Mouse (Mus musculus) spleen, postnatal 10 days (tissue): ENCODE results near the gene Zfp51.
A peak's percentile ranks its signal among the peaks of the same experiment; 100 is the strongest.
"Not testable (repeated sequence)": the region's sequence is repeated elsewhere in the genome, so short reads cannot be mapped to it uniquely, and the experiment has no call there.

ENCODE experiments used
- DNase-seq, 2 experiments: peaks; one replicate each; pipeline ENCODE4 v3.0.0; 2021 to 2022; ENCODE audit warnings: low spot score in 2 of 2

Zfp51 gene

DNA sequence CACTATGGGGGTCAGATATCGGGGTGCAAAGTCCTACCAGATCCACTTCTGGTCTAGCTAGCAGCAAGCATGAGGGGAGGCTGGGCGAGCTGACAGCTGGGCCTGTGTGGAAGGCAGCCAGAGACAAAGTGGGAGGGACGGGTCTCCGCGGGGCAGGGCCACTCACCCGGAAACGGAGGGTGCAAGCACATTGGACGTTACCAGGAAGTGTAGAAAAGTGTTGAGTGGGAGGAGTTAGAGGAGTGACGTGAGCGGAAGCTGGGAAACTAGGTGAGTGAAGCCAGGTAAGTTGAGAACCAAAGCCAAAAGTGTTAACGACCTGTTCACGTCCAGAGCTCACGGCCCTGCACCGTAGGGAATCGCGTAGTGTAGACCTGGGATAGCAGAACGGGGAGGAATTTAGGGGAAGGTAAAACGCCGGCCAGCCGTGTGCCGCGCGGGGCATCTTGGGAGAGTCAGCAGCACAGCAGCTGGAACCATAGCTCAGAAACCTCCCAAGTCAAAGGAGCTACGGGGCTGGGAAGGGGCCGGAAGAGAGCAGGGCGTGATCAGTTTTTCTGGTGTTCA is at the start of gene Zfp51:
Gene Zfp51 (plus strand): TSS at position 237 of the 567 bp plus-strand sequence.
- DNase-seq: peak; percentile 76 to 92

DNA sequence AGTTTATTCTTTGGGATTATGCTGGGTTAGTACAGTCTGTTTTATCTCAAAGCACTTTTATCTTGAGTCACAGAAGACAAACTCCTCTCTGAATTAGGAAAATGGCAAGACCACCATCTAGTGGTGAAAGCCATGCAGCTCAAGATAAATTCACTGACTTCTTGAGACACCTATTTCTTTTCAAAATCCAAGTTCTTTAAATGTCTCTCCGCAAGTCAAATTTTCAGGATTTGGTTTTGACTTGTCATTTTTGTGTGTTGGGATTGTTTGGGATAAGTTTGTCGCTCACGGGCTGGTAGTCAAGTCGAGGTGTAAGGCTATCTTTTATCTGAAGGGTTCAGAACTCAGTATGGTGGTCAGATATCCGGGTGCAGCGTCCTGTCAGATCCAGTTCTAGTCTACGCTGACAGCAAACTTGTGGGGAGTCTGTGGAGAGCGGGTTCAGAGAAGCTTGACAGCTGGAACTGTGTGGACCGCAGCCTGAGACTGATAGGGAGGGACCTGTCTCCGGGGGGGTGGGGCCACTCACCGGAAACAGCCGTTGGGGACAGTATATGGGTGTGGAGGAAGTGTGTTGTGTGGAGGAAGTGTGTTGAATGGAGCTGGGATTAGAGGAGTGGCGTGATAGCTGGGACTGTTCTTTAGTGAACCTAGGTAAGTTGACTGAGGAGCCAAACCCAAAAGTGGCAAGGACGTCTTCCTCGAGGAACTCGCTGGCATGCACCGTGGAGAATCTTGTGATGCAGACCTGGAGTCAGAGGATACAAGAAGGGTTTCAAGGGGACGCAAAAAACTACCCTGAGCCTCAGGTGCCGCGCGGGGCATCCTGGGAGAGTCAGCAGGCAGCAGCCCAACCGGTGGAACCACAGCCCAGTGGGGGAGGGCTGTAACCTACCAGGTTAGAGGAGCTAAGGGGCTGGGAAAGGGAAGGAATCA is 27.2 kb upstream of the Zfp51 start, which contains the start of gene Zfp54:
Gene Zfp54 (plus strand): TSS at position 564 of the 936 bp plus-strand sequence.
- peak; percentile 54 to 83 for DNase-seq

DNA sequence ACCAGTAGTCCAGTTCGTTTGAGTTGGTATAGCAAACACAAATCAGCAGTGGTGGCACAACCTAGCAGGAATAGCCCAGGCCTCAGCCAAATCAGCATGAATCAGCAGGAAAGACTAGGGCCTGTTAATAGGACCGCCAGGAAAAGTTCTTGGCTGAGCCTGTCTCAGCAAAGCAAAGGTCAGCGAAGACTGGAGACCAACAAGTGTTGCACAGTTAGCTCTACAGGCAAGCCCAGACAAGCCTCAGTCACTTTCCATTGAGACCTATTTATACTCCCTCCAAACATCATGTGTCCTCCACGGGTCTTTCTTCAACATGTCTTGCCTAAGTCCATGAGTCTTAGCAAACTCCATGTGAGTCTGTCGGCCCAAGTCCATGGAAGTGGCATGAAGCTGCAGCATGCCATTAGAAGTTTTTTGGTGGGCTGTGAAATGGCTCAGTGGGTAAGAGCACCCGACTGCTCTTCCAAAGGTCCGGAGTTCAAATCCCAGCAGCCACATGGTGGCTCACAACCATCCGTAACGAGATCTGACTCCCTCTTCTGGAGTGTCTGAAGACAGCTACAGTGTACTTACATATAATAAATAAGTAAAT is 11.3 kb upstream of the Zfp51 start:
- not testable (repeated sequence) for DNase-seq

DNA sequence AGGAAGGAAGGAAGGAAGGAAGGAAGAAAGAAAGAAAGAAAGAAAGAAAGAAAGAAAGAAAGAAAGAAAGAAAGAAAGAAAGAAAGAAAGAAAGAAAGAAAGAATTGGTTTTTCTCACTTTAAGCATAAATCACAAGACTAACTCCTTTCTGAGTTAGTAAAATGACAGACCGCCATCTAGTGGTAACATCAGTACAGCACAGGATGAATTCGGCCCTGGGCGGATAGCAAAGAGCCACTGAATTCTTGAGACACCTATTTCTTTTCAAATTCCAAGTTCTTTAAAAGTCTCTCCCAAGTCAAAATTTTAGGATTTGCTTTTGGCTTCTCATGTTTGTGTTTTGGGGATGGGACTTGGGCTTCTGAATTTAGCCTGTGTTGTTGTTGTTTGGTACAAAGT is 505 bp upstream of the Zfp51 start:
- DNase-seq: peak; percentile 51 to 77

DNA sequence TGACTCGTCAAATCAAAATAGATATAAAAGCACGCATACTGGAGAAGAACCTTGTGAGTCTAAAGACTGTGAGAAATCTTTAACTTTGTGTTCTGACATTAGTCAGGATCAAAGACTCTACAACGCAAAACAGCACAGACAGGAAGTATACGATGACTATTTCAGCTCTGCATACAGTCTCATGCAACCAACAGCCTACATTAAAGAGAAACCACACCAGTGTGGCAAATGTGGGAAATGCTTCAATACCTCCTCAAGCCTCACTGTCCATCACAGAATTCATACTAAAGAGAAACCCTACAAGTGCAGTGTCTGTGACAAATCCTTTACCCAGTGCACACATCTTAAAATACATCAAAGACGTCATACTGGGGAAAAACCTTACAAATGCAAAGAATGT is 13.4 kb downstream of the Zfp51 start:
- DNase-seq: no peak

GRCm38 (mm10) chr17:21472032-21472652 is 22.0 kb downstream of the Zfp51 start:
- no peak for DNase-seq

DNA sequence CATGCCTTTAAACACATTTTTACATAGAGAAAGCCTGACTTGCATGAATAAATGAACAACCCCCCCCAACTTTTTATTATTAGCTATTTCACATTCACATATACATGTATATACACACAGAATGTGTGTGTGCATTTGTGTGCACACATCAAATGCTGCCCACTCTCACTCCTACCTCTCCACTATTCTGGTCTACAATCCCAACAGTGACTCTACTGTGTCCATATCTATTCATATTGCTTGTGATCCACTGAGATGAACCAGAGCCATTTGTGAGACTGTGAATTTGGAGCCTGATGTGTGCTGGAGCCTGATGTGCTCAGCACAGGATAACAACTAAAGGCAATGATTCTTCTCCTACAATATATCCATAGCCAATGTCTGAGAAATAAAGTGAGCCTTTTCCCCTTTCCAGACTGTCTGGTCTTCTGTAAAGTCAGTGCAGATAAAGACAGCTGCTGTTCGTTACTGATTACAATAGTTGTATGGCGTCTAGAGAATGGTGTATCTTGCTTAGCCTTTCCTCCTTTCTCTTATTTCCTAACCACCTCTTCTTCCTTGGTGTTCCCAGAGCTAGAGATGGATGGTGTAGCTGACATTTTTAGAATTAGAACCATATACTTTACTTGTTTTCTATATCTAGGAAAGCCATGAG is 22.6 kb downstream of the Zfp51 start:
- no peak for DNase-seq

GRCm38 (mm10) chr17:21473362-21474190 is 23.4 kb downstream of the Zfp51 start:
- DNase-seq: no peak

DNA sequence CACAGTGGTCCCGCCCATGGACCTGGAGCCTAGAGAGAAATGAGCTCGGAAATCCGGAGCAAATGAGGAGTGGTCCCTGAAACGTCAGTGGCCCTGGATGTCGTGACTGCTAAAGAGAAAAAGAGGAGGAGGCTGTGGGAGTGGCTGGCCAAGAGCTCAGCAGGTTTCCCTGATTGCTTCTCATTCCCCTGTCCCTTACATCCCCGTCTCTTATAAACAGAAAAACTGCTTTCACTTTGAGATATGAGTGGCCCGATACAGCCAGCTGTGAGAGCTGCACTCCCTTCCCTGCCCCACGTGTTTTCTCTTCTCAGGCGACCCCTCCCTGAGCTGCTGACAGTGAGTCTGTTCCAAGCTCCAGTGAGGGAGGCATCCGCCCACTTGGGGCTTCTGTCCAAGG is 24.6 kb downstream of the Zfp51 start:
- DNase-seq: not testable (repeated sequence)

GRCm38 (mm10) chr17:21475290-21475689 is 25.1 kb downstream of the Zfp51 start:
- DNase-seq: not testable (repeated sequence)

- DNase-seq: not testable (repeated sequence)
These were observed 26.2 kb downstream of the Zfp51 start for GRCm38 (mm10) chr17:21476351-21476750.

DNA sequence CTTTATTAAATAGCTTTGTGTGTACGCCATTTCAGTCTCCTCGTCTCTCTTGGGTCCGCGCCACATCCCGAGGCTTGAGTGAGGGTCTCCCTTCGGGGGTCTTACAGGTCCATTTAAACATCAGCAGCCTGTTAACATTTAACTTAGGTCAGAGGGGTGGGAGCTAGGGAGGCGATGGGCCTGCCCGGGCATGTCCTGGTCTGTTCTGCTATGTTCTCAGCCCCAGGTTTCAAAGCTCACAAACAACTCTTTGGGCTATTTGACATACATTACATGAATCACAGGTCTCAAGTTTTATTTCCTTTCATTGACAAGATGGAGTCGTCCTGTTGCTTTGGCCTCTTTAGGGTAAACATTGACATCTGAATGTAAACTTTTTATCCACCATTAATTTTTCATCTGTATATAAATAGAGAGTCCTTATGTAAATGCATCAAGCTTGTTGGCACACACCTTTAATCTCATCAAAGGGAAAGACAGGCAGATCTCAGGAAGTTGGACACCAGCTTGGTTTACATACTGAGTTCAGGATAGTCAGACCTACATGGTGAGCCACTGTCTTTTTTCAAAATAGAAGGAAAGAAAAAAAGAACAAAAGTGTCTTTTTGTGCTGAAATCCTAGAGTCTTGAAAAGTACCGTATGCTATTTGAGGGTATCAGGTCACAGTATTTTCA is 28.1 kb downstream of the Zfp51 start:
- DNase-seq: not testable (repeated sequence)

GRCm38 (mm10) chr17:21488760-21489499 is 38.8 kb downstream of the Zfp51 start, which contains the start of gene Zfp53:
Gene Zfp53 (plus strand): TSS chr17:21488998.
- peak; percentile 64 to 87 for DNase-seq

DNA sequence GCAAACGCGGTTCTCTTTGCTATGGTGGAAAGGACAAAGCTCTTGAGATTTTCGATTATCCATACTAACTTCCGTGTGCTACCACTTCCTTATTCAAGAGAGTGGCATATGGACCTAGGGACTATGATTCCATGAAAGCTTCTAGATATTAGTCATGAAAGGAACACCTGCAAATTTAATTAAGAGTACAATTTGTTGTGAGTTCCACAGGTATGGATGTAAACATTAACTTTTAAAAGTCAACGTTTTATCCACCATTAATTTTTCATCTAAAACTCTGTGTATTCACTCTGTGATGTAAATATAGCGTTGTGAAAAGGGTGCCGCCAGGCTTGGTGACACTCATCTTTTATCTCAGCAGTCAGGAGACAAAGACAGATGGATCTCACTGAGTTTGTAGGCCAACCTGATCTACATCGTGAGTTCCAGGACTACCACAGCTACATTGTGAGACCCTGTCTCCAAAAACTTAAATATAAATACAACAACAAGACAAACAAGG is 39.4 kb downstream of the Zfp51 start:
- no peak for DNase-seq

GRCm38 (mm10) chr17:21501365-21501764 is 51.2 kb downstream of the Zfp51 start:
- DNase-seq: no peak

GRCm38 (mm10) chr17:21504524-21504923 is 54.4 kb downstream of the Zfp51 start:
- DNase-seq: no peak

DNA sequence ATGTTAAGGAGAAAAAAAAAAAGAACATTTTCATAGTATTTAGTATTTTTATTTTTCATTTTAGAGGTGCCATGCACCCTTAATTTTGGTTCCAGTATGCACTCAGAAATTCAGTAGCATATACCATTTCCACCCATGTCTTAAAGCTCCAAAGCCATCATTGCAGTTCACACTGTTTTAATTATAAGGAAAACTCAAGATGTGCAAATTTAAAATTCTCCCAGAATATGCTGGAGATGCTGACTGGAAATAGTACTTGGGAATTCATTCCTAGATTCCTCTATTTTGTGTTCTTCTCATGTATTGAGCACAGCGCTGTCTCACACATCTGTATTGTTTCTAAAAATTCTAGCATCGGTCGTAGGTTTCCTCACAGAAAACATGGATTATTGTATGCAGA is 56.1 kb downstream of the Zfp51 start:
- DNase-seq: no peak

- DNase-seq: no peak
These were observed 59.6 kb downstream of the Zfp51 start for GRCm38 (mm10) chr17:21509756-21510155.
